Mouse (Mus musculus) liver, postnatal 0 days (tissue): ENCODE measurements around the gene Oxgr1. TPM values are rescaled to one million over a fixed set of nuclear protein-coding genes. Genes with fewer than 3 reads are reported as not detected.
A peak's percentile ranks its signal among the peaks of the same experiment; 100 is the strongest.

Experiments
- ATAC-seq: fragments of 200-750 bp; cut with Nextera tagmentation; 2 replicates; pipeline ENCODE4 v1.8.0; 2017; ENCODE audit warnings: mild to moderate bottlenecking, moderate library complexity
- DNase-seq: peaks from one replicate; pipeline ENCODE4 v3.0.0-alpha.2; 2016
- H3K27ac ChIP-seq: fragments of 300-500 bp; sonication (generic); 2 replicates; pipeline ENCODE4 v1.5.1; 2014; ENCODE audit warnings: antibody characterized with exemption, moderate library complexity, mild to moderate bottlenecking, low read depth
- H3K27me3 ChIP-seq: fragments of 300-500 bp; sonication (generic); 2 replicates; pipeline ENCODE4 v1.6.1; 2014; ENCODE audit warnings: low read length, control low read depth, mixed read lengths; ENCODE audit not compliant: insufficient read depth
- H3K36me3 ChIP-seq: fragments of 300-500 bp; sonication (generic); replicated peaks from 2 replicates; pipeline ENCODE4 v1.6.1; 2014; ENCODE audit warnings: mild to moderate bottlenecking, control low read depth, low read length, moderate library complexity, mixed read lengths; ENCODE audit not compliant: insufficient read depth
- H3K4me1 ChIP-seq: fragments of 300-500 bp; sonication (generic); 2 replicates; pipeline ENCODE4 v1.6.1; 2014; ENCODE audit warnings: antibody characterized with exemption, mild to moderate bottlenecking, control low read depth; ENCODE audit not compliant: insufficient read depth
- H3K4me2 ChIP-seq: fragments of 300-500 bp; sonication (generic); 2 replicates; pipeline ENCODE4 v1.6.1; 2014; ENCODE audit warnings: low read depth, mild to moderate bottlenecking, low read length, moderate library complexity, mixed read lengths
- H3K4me3 ChIP-seq: fragments of 300-500 bp; sonication (generic); 2 replicates; pipeline ENCODE4 v1.5.1; 2014; ENCODE audit warnings: low read depth, low read length
- H3K9ac ChIP-seq: fragments of 300-500 bp; sonication (generic); replicated peaks from 2 replicates; pipeline ENCODE4 v1.6.1; 2014; ENCODE audit warnings: mild to moderate bottlenecking, moderate library complexity
- H3K9me3 ChIP-seq: fragments of 300-500 bp; sonication (generic); 2 replicates; pipeline ENCODE4 v1.6.1; 2016; ENCODE audit warnings: mild to moderate bottlenecking, control low read depth, low read length, mixed read lengths
- CTCF ChIP-seq: sonication (generic); IDR thresholded peaks from 2 replicates; pipeline ENCODE4 v1.5.1; 2016; ENCODE audit warnings: antibody characterized with exemption, low read depth
- EP300 ChIP-seq: IDR thresholded peaks from 2 replicates; pipeline ENCODE4 v1.6.1; 2016; ENCODE audit warnings: antibody characterized with exemption, low read depth, mild to moderate bottlenecking
- WGBS: fragments of 180-500 bp; shearing (Covaris S2); extraction: QIAGEN DNeasy Blood & Tissue Kit; methylation state at CpG from one replicate; pipeline ENCODE4 v1.1.7; 2014; ENCODE audit not compliant: insufficient replicate concordance; 5-methylcytosine and 5-hydroxymethylcytosine counted together
- polyA plus RNA-seq: library from polyadenylated mRNA; unstranded; fragments of >200 nt; fragmentation: Nextera tagmentation; extraction: Ambion mirVana; gene quantifications from 2 replicates; pipeline ENCODE4 v1.2.1, GENCODE M21; 2015

Oxgr1 gene
- polyA plus RNA-seq: not detected in 2 replicates

DNA sequence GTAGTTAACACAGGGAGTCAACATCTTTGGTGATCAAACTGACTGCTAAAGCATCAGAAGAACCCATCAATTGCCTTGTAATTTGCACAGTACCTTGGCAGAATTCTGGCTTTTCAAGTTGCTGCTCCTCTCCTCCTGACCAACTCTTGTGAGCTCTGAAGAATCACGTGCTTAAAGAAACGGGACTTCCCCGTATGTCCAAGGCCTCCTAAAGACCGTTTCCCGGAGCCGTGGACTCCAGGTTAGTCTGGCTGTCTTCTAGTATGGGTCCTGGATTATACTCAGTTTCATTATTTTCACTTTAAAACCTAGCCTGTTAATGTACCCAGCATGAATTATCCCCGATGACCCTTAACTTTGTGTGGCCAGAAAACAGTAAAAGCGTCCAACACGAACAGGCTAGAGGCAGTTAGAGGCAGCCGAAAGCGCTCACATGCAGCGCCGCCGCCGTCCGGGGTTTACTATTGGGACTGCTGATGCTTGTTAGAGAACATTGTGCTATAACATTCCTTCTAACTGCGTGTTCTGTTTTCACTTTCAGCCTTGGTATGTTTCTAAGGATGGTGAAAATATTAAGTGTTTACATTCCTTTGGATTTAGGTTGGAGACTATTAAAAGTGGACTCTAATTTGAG lies at the start of gene Oxgr1:
TSS of gene Oxgr1 (minus strand) at position 249 of the 634 bp plus-strand sequence.
- no peaks in the 10 kb centered on the region for H3K27me3 ChIP-seq
- no peak for DNase-seq
- TF ChIP-seq CTCF (no peak), EP300 (no peak)
- H3K4me3 ChIP-seq: no peak within 1 kb of the TSS
- ATAC-seq: no peak
- 89% methylated on average over 17 of the region's 17 CpGs for WGBS
- no peaks in the 10 kb centered on the region for H3K36me3 ChIP-seq
- H3K4me1 ChIP-seq: no peaks in the 10 kb centered on the region
- H3K4me2 ChIP-seq: no peak within 1 kb of the TSS
- no peaks in the 10 kb centered on the region for H3K9me3 ChIP-seq
- no peak within 1 kb of the TSS for H3K27ac ChIP-seq
- no peak within 1 kb of the TSS for H3K9ac ChIP-seq

GRCm38 (mm10) chr14:120090401-120090800 lies 48.2 kb upstream of the Oxgr1 start:
- H3K4me1 ChIP-seq: no peaks in the 10 kb centered on the region
- no peak for TF ChIP-seq CTCF
- TF ChIP-seq EP300: no peak
- H3K27me3 ChIP-seq: no peaks in the 10 kb centered on the region
- WGBS: 61% methylated on average over 1 of the region's 1 CpGs
- no peaks in the 10 kb centered on the region for H3K36me3 ChIP-seq
- no peak for DNase-seq
- H3K9ac ChIP-seq: no peak overlapping the region
- H3K4me2 ChIP-seq: no peak overlapping the region
- H3K4me3 ChIP-seq: no peak overlapping the region
- ATAC-seq: no peak
- no peaks in the 10 kb centered on the region for H3K9me3 ChIP-seq
- no peak overlapping the region for H3K27ac ChIP-seq

DNA sequence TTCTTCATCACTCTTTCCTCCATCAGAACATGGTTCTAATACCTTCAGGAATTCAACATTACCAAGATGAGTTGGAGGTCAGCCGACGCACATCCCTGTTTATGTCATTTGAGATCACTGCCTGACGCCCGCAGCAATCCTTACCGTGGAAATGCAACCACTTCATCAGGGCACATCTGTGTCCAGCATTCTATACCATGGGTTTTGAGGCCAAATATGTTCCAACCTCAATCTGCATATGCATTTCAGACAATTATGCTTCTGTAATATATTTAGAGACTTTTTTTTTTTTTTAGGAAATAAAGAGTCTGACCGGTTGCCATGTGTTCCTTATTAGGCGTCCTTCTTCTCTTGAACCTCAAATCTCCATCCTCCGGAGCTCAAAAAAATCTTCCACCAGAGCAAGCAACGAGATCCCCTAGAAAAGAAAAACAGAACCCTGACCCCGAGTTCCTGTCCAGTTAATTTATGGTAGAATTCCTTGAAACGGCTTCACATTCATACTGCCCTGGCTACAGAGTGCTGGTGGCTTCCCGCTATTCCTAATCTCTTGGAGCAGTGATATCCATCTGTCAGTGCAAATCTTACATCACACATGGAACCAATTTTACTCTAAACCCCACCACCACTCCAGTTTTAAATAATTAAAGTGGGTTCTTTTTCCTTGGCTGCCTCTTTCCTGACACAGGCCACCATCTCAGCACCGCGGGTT lies 47.6 kb upstream of the Oxgr1 start:
- no peak overlapping the region for H3K27ac ChIP-seq
- no peak for DNase-seq
- TF ChIP-seq CTCF: no peak
- no peak for TF ChIP-seq EP300
- H3K27me3 ChIP-seq: no peaks in the 10 kb centered on the region
- ATAC-seq: no peak
- no peak overlapping the region for H3K4me2 ChIP-seq
- no peak overlapping the region for H3K4me3 ChIP-seq
- no peak overlapping the region for H3K9ac ChIP-seq
- H3K9me3 ChIP-seq: no peaks in the 10 kb centered on the region
- H3K36me3 ChIP-seq: no peaks in the 10 kb centered on the region
- no peaks in the 10 kb centered on the region for H3K4me1 ChIP-seq
- WGBS: 70% methylated on average over 14 of the region's 14 CpGs

DNA sequence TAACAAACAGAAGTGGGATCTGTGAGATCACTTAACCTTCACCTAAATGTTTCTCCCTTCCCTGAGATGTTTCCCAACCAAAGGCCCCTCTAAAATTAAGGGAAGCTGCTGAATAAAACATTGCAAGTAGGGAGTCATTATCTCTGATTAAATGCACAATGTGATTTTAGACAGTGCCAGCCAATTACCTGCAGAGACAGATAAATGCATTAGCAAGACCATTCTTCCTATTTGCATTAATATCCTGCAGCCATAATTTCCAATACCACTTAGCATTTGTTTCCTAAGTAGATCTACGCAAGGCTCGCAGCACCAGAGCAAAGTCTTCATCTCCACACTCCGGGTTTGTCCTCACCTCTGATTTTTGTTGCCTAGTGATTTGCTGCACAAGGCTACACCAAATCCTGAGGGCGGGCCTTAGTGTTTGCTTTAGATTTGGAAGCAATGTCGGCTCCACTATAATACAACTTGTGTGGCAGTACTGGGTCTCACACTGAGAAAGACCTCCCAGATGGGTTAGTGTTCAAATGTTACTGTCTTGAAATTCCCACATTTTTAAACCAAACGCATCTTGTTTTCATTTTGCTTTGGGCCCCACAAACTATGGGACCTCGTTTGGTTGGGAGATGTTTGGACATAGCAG lies 46.9 kb upstream of the Oxgr1 start:
- Histone ChIP-seq H3K27me3 (no peaks in the 10 kb centered on the region), H3K4me3 (no peak overlapping the region), H3K9ac (no peak overlapping the region), H3K4me1 (no peaks in the 10 kb centered on the region), H3K27ac (no peak overlapping the region), H3K36me3 (no peaks in the 10 kb centered on the region), H3K9me3 (no peaks in the 10 kb centered on the region), H3K4me2 (no peak overlapping the region)
- DNase-seq (no peak), ATAC-seq (no peak)
- TF ChIP-seq CTCF: no peak
- no peak for TF ChIP-seq EP300
- 76% methylated on average over 7 of the region's 7 CpGs for WGBS

DNA sequence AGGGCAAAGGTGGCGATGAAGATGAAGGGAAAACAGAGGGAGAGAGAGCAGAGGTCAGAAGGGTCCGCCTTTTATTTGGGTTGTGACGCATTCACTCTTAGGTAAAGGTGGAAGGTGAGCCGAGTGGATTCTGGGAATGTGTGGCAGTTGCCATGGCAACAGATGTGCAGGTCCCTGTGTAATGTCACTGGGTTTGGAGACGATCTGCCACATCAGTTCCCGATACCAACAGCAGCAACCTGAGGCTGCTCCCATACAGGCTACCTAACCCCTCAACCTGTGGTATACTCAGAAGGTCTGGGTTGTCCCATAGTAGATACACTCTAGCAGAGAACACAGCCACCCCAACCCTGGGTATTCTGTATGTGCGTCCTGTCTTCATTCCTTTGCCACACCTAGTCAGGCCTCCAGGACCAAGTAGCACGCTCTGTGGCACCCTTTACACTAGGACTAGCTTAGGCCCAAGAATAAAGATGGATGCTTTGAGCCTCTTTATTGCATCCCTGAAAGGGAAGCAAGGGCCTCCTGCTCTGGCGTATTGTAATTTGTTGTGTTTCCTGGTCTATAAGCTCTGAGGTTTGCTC lies 41.9 kb upstream of the Oxgr1 start:
- DNase-seq: no peak
- H3K27me3 ChIP-seq: no peaks in the 10 kb centered on the region
- no peaks in the 10 kb centered on the region for H3K9me3 ChIP-seq
- TF ChIP-seq CTCF (no peak), EP300 (no peak)
- 79% methylated on average over 9 of the region's 9 CpGs for WGBS
- no peak overlapping the region for H3K27ac ChIP-seq
- H3K4me2 ChIP-seq: no peak overlapping the region
- no peaks in the 10 kb centered on the region for H3K36me3 ChIP-seq
- no peaks in the 10 kb centered on the region for H3K4me1 ChIP-seq
- H3K4me3 ChIP-seq: no peak overlapping the region
- H3K9ac ChIP-seq: no peak overlapping the region
- ATAC-seq: no peak

- TF ChIP-seq CTCF (peak; percentile 52), EP300 (no peak)
- no peaks in the 10 kb centered on the region for H3K27me3 ChIP-seq
- no peak overlapping the region for H3K27ac ChIP-seq
- DNase-seq (no peak), ATAC-seq (no peak)
- no peak overlapping the region for H3K9ac ChIP-seq
- no peak overlapping the region for H3K4me2 ChIP-seq
- H3K36me3 ChIP-seq: no peaks in the 10 kb centered on the region
- H3K4me1 ChIP-seq: no peaks in the 10 kb centered on the region
- no peaks in the 10 kb centered on the region for H3K9me3 ChIP-seq
- H3K4me3 ChIP-seq: no peak overlapping the region
- WGBS: 63% methylated on average over 2 of the region's 2 CpGs
Measured at GRCm38 (mm10) chr14:120076192-120076591, 34.0 kb upstream of the Oxgr1 start.
